Mouse (Mus musculus) heart, embryonic 12.5 days (tissue): ENCODE results near the gene Cntnap4. TPM values are rescaled to one million over a fixed set of nuclear protein-coding genes. Genes with fewer than 3 reads are reported as not detected.

Experiments used
- ATAC-seq: fragments of 200-750 bp; cut with Nextera tagmentation; 2 replicates; pipeline ENCODE4 v1.8.0; 2017; ENCODE audit warnings: moderate TSS enrichment, moderate library complexity; ENCODE audit not compliant: insufficient number of reproducible peaks, low FRiP score
- H3K27ac ChIP-seq: fragments of 300-500 bp; sonication (generic); 2 replicates; pipeline ENCODE4 v1.5.1; 2016; ENCODE audit warnings: mild to moderate bottlenecking, moderate library complexity; ENCODE audit not compliant: poor library complexity, severe bottlenecking
- H3K27me3 ChIP-seq: fragments of 300-500 bp; sonication (generic); replicated peaks from 2 replicates; pipeline ENCODE4 v1.6.1; 2016; ENCODE audit warnings: mild to moderate bottlenecking, moderate library complexity
- H3K36me3 ChIP-seq: fragments of 300-500 bp; sonication (generic); 2 replicates; pipeline ENCODE4 v1.6.1; 2016; ENCODE audit warnings: mild to moderate bottlenecking, moderate library complexity
- H3K4me1 ChIP-seq: fragments of 300-500 bp; sonication (generic); replicated peaks from 2 replicates; pipeline ENCODE4 v1.6.1; 2016; ENCODE audit warnings: mild to moderate bottlenecking
- H3K4me2 ChIP-seq: fragments of 300-500 bp; sonication (generic); 2 replicates; pipeline ENCODE4 v1.6.1; 2016; ENCODE audit warnings: mild to moderate bottlenecking, moderate library complexity
- H3K4me3 ChIP-seq: fragments of 300-500 bp; sonication (generic); 2 replicates; pipeline ENCODE4 v1.5.1; 2016; ENCODE audit warnings: mild to moderate bottlenecking
- H3K9ac ChIP-seq: fragments of 300-500 bp; sonication (generic); 2 replicates; pipeline ENCODE4 v1.6.1; 2016; ENCODE audit warnings: mild to moderate bottlenecking, moderate library complexity
- H3K9me3 ChIP-seq: fragments of 300-500 bp; sonication (generic); replicated peaks from 2 replicates; pipeline ENCODE4 v1.6.1; 2016; ENCODE audit warnings: mild to moderate bottlenecking, moderate library complexity
- WGBS: fragments of 180-500 bp; shearing (Covaris S2); methylation state at CpG from one replicate; pipeline ENCODE4 v1.1.7; 2016; 5-methylcytosine and 5-hydroxymethylcytosine counted together
- polyA plus RNA-seq: library from polyadenylated mRNA; unstranded; fragments of >200 nt; fragmentation: Nextera tagmentation; extraction: Ambion mirVana; gene quantifications from 2 replicates; pipeline ENCODE4 v1.2.1, GENCODE M21; 2016

Cntnap4 gene
- polyA plus RNA-seq: 0.04 and 0.05 TPM in 2 replicates

- Histone ChIP-seq H3K27me3 (peaks cover 26% of the 10 kb centered on the region), H3K9me3 (no peaks in the 10 kb centered on the region), H3K4me3 (peak within 1 kb of the TSS; percentile 26), H3K9ac (no peak within 1 kb of the TSS), H3K36me3 (no peaks in the 10 kb centered on the region), H3K27ac (no peak within 1 kb of the TSS), H3K4me2 (peak within 1 kb of the TSS; percentile 51), H3K4me1 (0 out of 2 replicates have a peak, but pooled peaks cover 3% of the 10 kb centered on the region)
- ATAC-seq: no peak
- 2% methylated on average over 18 of the region's 18 CpGs for WGBS
Measured at GRCm38 (mm10) chr8:112569471-112570141, at the start of gene Cntnap4. Gene Cntnap4 (plus strand): TSS chr8:112570043.

GRCm38 (mm10) chr8:112557376-112557775 lies 12.5 kb upstream of the Cntnap4 start:
- Histone ChIP-seq H3K9me3 (0 out of 2 replicates have a peak, but pooled peaks cover 2% of the 10 kb centered on the region), H3K36me3 (no peaks in the 10 kb centered on the region), H3K27me3 (no peaks in the 10 kb centered on the region), H3K4me2 (no peak overlapping the region), H3K9ac (no peak overlapping the region), H3K4me1 (no peaks in the 10 kb centered on the region), H3K27ac (no peak overlapping the region), H3K4me3 (no peak overlapping the region)
- no peak for ATAC-seq
- WGBS: 39% methylated on average over 4 of the region's 4 CpGs

GRCm38 (mm10) chr8:112570541-112570940 lies 698 bp downstream of the Cntnap4 start:
- H3K9me3 ChIP-seq: no peaks in the 10 kb centered on the region
- peaks cover 26% of the 10 kb centered on the region for H3K27me3 ChIP-seq
- H3K4me1 ChIP-seq: 0 out of 2 replicates have a peak, but pooled peaks cover 3% of the 10 kb centered on the region
- no peak for ATAC-seq
- H3K4me3 ChIP-seq: no peak overlapping the region
- H3K9ac ChIP-seq: no peak overlapping the region
- WGBS: 14% methylated on average over 6 of the region's 6 CpGs
- no peak overlapping the region for H3K27ac ChIP-seq
- H3K4me2 ChIP-seq: no peak overlapping the region
- H3K36me3 ChIP-seq: no peaks in the 10 kb centered on the region

- Histone ChIP-seq H3K4me3 (no peak overlapping the region), H3K4me2 (no peak overlapping the region), H3K27ac (no peak overlapping the region), H3K4me1 (0 out of 2 replicates have a peak, but pooled peaks cover 3% of the 10 kb centered on the region), H3K27me3 (peaks cover 26% of the 10 kb centered on the region), H3K9me3 (no peaks in the 10 kb centered on the region), H3K36me3 (no peaks in the 10 kb centered on the region), H3K9ac (no peak overlapping the region)
- WGBS: 19% methylated on average over 9 of the region's 9 CpGs
- ATAC-seq: no peak
Measured at GRCm38 (mm10) chr8:112571337-112571904, 1.6 kb downstream of the Cntnap4 start.

GRCm38 (mm10) chr8:112581473-112581872 lies 11.6 kb downstream of the Cntnap4 start:
- Histone ChIP-seq H3K27ac (no peak overlapping the region), H3K9me3 (no peaks in the 10 kb centered on the region), H3K36me3 (no peaks in the 10 kb centered on the region), H3K4me1 (no peaks in the 10 kb centered on the region), H3K9ac (no peak overlapping the region), H3K27me3 (no peaks in the 10 kb centered on the region), H3K4me3 (no peak overlapping the region), H3K4me2 (no peak overlapping the region)
- WGBS: 64% methylated on average over 6 of the region's 6 CpGs
- no peak for ATAC-seq

GRCm38 (mm10) chr8:112583440-112583839 lies 13.6 kb downstream of the Cntnap4 start:
- WGBS: 86% methylated on average over 2 of the region's 2 CpGs
- no peak overlapping the region for H3K9ac ChIP-seq
- no peaks in the 10 kb centered on the region for H3K27me3 ChIP-seq
- no peak for ATAC-seq
- H3K36me3 ChIP-seq: no peaks in the 10 kb centered on the region
- H3K27ac ChIP-seq: no peak overlapping the region
- H3K9me3 ChIP-seq: no peaks in the 10 kb centered on the region
- H3K4me1 ChIP-seq: no peaks in the 10 kb centered on the region
- H3K4me2 ChIP-seq: no peak overlapping the region
- H3K4me3 ChIP-seq: no peak overlapping the region

- no peak overlapping the region for H3K4me2 ChIP-seq
- no peak for ATAC-seq
- H3K9ac ChIP-seq: no peak overlapping the region
- 61% methylated on average over 8 of the region's 8 CpGs for WGBS
- H3K27me3 ChIP-seq: no peaks in the 10 kb centered on the region
- no peak overlapping the region for H3K4me3 ChIP-seq
- no peaks in the 10 kb centered on the region for H3K4me1 ChIP-seq
- no peak overlapping the region for H3K27ac ChIP-seq
- no peaks in the 10 kb centered on the region for H3K36me3 ChIP-seq
- H3K9me3 ChIP-seq: no peaks in the 10 kb centered on the region
Measured at GRCm38 (mm10) chr8:112588357-112589051, 18.7 kb downstream of the Cntnap4 start.

GRCm38 (mm10) chr8:112589052-112589389 lies 19.2 kb downstream of the Cntnap4 start:
- H3K9me3 ChIP-seq: no peaks in the 10 kb centered on the region
- no peak for ATAC-seq
- H3K4me1 ChIP-seq: no peaks in the 10 kb centered on the region
- H3K4me2 ChIP-seq: no peak overlapping the region
- H3K4me3 ChIP-seq: no peak overlapping the region
- 66% methylated on average over 14 of the region's 14 CpGs for WGBS
- no peak overlapping the region for H3K27ac ChIP-seq
- H3K36me3 ChIP-seq: no peaks in the 10 kb centered on the region
- no peak overlapping the region for H3K9ac ChIP-seq
- no peaks in the 10 kb centered on the region for H3K27me3 ChIP-seq

GRCm38 (mm10) chr8:112596023-112596776 lies 26.4 kb downstream of the Cntnap4 start:
- Histone ChIP-seq H3K27me3 (no peaks in the 10 kb centered on the region), H3K9ac (no peak overlapping the region), H3K27ac (no peak overlapping the region), H3K36me3 (no peaks in the 10 kb centered on the region), H3K4me3 (no peak overlapping the region), H3K9me3 (0 out of 2 replicates have a peak, but pooled peaks cover 3% of the 10 kb centered on the region), H3K4me1 (no peaks in the 10 kb centered on the region), H3K4me2 (no peak overlapping the region)
- no peak for ATAC-seq
- WGBS: 77% methylated on average over 15 of the region's 15 CpGs

- Histone ChIP-seq H3K36me3 (no peaks in the 10 kb centered on the region), H3K27me3 (no peaks in the 10 kb centered on the region), H3K9ac (no peak overlapping the region), H3K4me1 (no peaks in the 10 kb centered on the region), H3K9me3 (peaks cover 13% of the 10 kb centered on the region; the same call in 1 of the 2 replicates), H3K27ac (no peak overlapping the region), H3K4me2 (no peak overlapping the region), H3K4me3 (no peak overlapping the region)
- WGBS: 83% methylated on average over 11 of the region's 11 CpGs
- no peak for ATAC-seq
Measured at GRCm38 (mm10) chr8:112599975-112600374, 30.1 kb downstream of the Cntnap4 start.

GRCm38 (mm10) chr8:112601150-112601549 lies 31.3 kb downstream of the Cntnap4 start:
- Histone ChIP-seq H3K27me3 (no peaks in the 10 kb centered on the region), H3K36me3 (no peaks in the 10 kb centered on the region), H3K9ac (no peak overlapping the region), H3K27ac (no peak overlapping the region), H3K4me3 (no peak overlapping the region), H3K4me2 (no peak overlapping the region), H3K9me3 (peaks cover 11% of the 10 kb centered on the region; the same call in 1 of the 2 replicates), H3K4me1 (no peaks in the 10 kb centered on the region)
- 74% methylated on average over 1 of the region's 1 CpGs for WGBS
- no peak for ATAC-seq
